Mouse (Mus musculus): ENCODE data around the gene Il1r2. TPM values are rescaled to one million over a fixed set of nuclear protein-coding genes. Genes with fewer than 3 reads are reported as not detected.
A peak's percentile ranks its signal among the peaks of the same experiment; 100 is the strongest.

The Il1r2 gene
- polyA plus RNA-seq, 1 experiment from 2014 or later, result 3.9 TPM

DNA sequence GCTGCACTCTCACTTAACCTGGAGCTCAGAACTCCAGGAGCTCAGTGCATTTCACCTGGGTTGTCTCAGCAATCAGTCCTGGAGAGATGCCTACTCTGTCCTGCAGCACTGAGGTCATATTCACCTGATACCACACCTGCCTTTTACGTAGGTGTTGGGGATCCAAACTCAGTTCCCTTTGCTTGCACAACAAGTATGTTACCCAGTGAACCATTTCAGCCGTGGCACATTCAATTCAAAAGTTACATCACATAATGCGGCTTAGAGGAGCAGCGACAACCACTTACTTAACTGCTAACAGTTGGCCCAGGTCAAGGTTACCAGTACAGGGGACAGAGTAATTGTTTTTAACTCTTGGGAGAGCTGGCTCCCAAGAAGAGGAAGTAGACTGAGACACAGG lies 58.8 kb downstream of the Il1r2 start:
- WGBS, result 68% methylated on average over 4 of the region's 4 CpGs
- no peaks in the 10 kb centered on the region for H3K36me3 ChIP-seq (ENCODE audit: insufficient read depth, low read length)
- H3K9me3 ChIP-seq (ENCODE audit: low read length), result no peaks in the 10 kb centered on the region
- no peak overlapping the region for H3K9ac ChIP-seq (replicated peaks; ENCODE audit: low read depth)
- H3K4me1 ChIP-seq (ENCODE audit: insufficient read depth, low read depth, low read length), result no peaks in the 10 kb centered on the region
- H3K4me2 ChIP-seq (replicated peaks; ENCODE audit: low read depth, low read length), result no peak overlapping the region
- DNase-seq (ENCODE audit: low spot score), result no peak
- no peak for ATAC-seq
- H3K4me3 ChIP-seq (ENCODE audit: low read depth, low read length), result no peak overlapping the region
- H3K27me3 ChIP-seq (replicated peaks; ENCODE audit: insufficient read depth, low read length), result no peaks in the 10 kb centered on the region
- no peak overlapping the region for H3K27ac ChIP-seq (ENCODE audit: low read length)
- no peak for TF ChIP-seq EP300 (IDR thresholded peaks at IDR 0.05)
- TF ChIP-seq CTCF (IDR thresholded peaks at IDR 0.05), result no peak

DNA sequence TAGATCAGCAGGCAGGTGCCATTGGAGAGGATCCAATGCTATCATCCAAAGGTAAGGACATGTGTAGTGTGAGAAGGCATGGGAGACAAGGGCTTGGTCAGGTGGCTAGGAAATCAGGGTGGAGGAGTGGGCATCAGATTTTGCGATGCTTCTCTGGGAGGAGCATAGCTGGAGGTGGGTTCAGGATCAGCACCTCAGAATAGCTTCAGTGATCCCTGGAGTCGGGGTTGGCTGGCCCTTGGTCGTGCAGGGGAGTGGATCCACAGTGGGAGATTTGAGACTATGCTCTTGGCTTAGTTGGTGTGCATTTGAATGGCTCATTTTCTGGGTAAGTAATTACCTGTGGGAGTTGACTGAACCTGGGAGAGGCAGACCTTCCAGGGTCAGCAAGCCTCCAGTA lies 59.7 kb downstream of the Il1r2 start:
- whole genome bisulfite sequencing, result 62% methylated on average over 3 of the region's 3 CpGs
- no peak overlapping the region for H3K4me2 ChIP-seq (replicated peaks; ENCODE audit: low read depth, low read length)
- no peak overlapping the region for H3K27ac ChIP-seq (ENCODE audit: low read length)
- H3K27me3 ChIP-seq (replicated peaks; ENCODE audit: insufficient read depth, low read length), result no peaks in the 10 kb centered on the region
- DNase-seq (ENCODE audit: low spot score) (no peak), ATAC-seq (no peak)
- H3K9me3 ChIP-seq (ENCODE audit: low read length), result no peaks in the 10 kb centered on the region
- no peak overlapping the region for H3K4me3 ChIP-seq (ENCODE audit: low read depth, low read length)
- H3K4me1 ChIP-seq (ENCODE audit: insufficient read depth, low read depth, low read length), result no peaks in the 10 kb centered on the region
- TF ChIP-seq EP300 (IDR thresholded peaks at IDR 0.05), result no peak
- no peak for TF ChIP-seq CTCF (IDR thresholded peaks at IDR 0.05)
- no peak overlapping the region for H3K9ac ChIP-seq (replicated peaks; ENCODE audit: low read depth)
- no peaks in the 10 kb centered on the region for H3K36me3 ChIP-seq (ENCODE audit: insufficient read depth, low read length)

DNA sequence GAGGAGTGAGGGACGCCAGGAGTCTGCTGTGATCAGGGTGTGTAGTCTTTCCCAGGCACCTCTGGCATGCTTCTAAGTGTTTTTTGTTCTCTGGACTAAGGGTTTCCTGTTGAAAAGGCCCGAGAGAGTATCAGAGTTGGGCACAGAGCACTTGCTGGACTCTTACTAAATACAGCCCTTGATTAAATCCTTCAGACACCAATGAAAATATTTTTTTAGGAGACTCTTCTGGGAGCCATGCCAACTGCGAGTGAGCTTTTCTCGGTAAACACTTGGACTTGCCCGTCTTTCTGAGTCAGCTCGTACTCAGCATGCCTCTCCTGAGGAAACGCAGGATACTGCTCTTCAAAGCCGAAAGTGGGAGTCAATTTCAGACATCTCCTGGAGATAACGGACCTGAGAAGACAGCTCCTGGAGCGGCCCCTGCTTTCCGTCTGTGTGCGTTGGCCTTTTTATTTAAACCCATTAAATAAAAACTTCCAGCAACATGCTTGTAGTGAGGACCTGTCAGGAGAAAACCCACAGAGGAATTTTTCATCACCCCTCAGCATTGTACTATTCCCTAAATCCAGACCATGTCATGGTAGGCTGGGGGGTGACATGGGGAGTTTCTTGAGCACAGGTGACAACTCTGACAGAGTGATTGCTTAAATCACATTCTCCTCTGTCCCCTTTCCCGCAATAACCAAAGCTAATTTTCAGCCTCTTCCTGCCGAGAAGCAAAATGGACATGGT lies 66.1 kb downstream of the Il1r2 start:
- no peak overlapping the region for H3K9ac ChIP-seq (replicated peaks; ENCODE audit: low read depth)
- peak; percentile 95 for DNase-seq (ENCODE audit: low spot score)
- no peaks in the 10 kb centered on the region for H3K9me3 ChIP-seq (ENCODE audit: low read length)
- H3K27me3 ChIP-seq (replicated peaks; ENCODE audit: insufficient read depth, low read length), result no peaks in the 10 kb centered on the region
- H3K4me1 ChIP-seq (ENCODE audit: insufficient read depth, low read depth, low read length), result peaks cover 10% of the 10 kb centered on the region; the same call in 1 of the 2 replicates
- TF ChIP-seq CTCF (IDR thresholded peaks at IDR 0.05) (no peak), EP300 (IDR thresholded peaks at IDR 0.05) (peak; percentile 91)
- no peak overlapping the region for H3K4me3 ChIP-seq (ENCODE audit: low read depth, low read length)
- peak; percentile 98 for ATAC-seq
- 21% methylated on average over 14 of the region's 14 CpGs for WGBS
- H3K4me2 ChIP-seq (replicated peaks; ENCODE audit: low read depth, low read length), result peak overlapping the region; percentile 23; the same call in 1 of the 2 replicates
- H3K27ac ChIP-seq (ENCODE audit: low read length), result peak overlapping the region; percentile 43; the same call in 1 of the 2 replicates
- no peaks in the 10 kb centered on the region for H3K36me3 ChIP-seq (ENCODE audit: insufficient read depth, low read length)

DNA sequence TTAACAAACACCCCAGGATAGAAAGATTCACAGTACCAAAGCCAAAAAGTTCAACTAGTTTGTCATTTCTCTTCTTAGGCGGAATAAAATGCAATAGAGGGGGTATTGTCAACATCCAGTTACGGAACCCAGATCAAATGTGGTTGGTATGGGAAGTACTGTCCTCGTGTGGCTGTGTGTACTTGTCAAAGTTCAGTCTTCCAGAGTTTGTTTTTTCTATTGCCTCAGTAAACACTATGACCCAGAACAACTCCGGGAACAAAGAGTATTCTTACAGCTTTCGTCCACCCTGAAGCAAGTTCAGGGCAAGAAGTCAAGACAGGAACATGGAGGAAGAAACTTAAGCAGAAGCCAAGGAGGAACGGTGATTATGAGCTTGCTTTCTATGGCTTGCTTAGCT lies 82.2 kb downstream of the Il1r2 start:
- no peak for DNase-seq (ENCODE audit: low spot score)
- TF ChIP-seq CTCF (IDR thresholded peaks at IDR 0.05) (no peak), EP300 (IDR thresholded peaks at IDR 0.05) (no peak)
- Histone ChIP-seq H3K9me3 (ENCODE audit: low read length) (no peaks in the 10 kb centered on the region), H3K4me3 (ENCODE audit: low read depth, low read length) (no peak overlapping the region), H3K9ac (replicated peaks; ENCODE audit: low read depth) (no peak overlapping the region), H3K27ac (ENCODE audit: low read length) (no peak overlapping the region), H3K36me3 (ENCODE audit: insufficient read depth, low read length) (no peaks in the 10 kb centered on the region), H3K4me1 (ENCODE audit: insufficient read depth, low read depth, low read length) (no peaks in the 10 kb centered on the region), H3K4me2 (replicated peaks; ENCODE audit: low read depth, low read length) (no peak overlapping the region), H3K27me3 (replicated peaks; ENCODE audit: insufficient read depth, low read length) (no peaks in the 10 kb centered on the region)
- WGBS, result 65% methylated on average over 6 of the region's 6 CpGs
- ATAC-seq, result no peak

DNA sequence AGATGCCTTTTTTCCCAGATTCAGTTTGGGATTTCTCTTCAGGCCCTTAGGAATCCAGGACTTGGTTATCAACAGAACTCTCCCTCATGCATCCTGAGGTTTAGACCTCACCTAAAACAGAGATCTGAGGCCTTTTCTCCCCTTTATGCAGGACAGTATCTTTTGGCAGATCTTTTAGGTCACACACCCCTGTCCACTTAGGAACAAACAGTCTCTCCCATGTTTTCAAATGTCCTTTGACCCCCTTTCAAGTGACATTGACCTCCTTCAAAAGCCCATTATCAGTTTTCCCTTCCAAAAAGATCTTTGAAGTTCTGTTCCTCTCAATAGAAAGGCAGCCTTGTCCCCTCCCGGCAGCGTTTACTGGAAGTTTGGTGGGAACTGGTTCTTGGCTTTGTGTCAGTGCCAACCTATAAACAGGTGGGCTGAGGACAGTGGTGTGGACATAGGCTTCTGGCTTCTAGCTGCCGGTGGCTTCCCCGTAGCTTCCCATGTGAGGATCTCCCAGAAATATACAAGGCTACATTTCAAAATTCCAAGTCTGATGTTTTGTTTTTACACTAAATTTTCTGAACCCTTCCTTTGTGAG lies 89.5 kb downstream of the Il1r2 start:
- no peaks in the 10 kb centered on the region for H3K4me1 ChIP-seq (ENCODE audit: insufficient read depth, low read depth, low read length)
- no peak for DNase-seq (ENCODE audit: low spot score)
- H3K4me3 ChIP-seq (ENCODE audit: low read depth, low read length), result no peak overlapping the region
- no peaks in the 10 kb centered on the region for H3K36me3 ChIP-seq (ENCODE audit: insufficient read depth, low read length)
- TF ChIP-seq CTCF (IDR thresholded peaks at IDR 0.05), result no peak
- TF ChIP-seq EP300 (IDR thresholded peaks at IDR 0.05), result no peak
- H3K4me2 ChIP-seq (replicated peaks; ENCODE audit: low read depth, low read length), result no peak overlapping the region
- no peaks in the 10 kb centered on the region for H3K9me3 ChIP-seq (ENCODE audit: low read length)
- 64% methylated on average over 4 of the region's 4 CpGs for WGBS
- H3K9ac ChIP-seq (replicated peaks; ENCODE audit: low read depth), result no peak overlapping the region
- H3K27me3 ChIP-seq (replicated peaks; ENCODE audit: insufficient read depth, low read length), result no peaks in the 10 kb centered on the region
- no peak for ATAC-seq
- no peak overlapping the region for H3K27ac ChIP-seq (ENCODE audit: low read length)

DNA sequence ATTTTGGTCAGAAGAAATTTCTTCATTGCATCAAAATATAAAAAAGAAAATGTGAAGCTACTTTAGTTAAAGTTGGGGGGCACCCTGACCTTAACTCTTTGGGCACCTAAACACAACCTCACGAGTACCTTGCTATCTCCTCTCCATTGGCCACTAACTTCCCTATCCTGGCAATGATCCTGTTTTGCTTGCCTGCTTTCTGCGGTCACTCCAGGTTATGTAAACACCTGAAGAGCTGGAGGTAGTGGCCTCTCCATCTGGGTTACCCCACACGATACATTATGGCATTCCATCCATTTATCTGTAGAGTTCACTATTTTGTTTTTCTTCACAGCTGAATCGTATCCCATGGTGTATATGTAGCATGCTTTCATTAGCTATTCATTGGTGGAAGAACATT lies 90.5 kb downstream of the Il1r2 start:
- WGBS, result 66% methylated on average over 4 of the region's 4 CpGs
- Histone ChIP-seq H3K4me3 (ENCODE audit: low read depth, low read length) (no peak overlapping the region), H3K4me1 (ENCODE audit: insufficient read depth, low read depth, low read length) (no peaks in the 10 kb centered on the region), H3K4me2 (replicated peaks; ENCODE audit: low read depth, low read length) (no peak overlapping the region), H3K9me3 (ENCODE audit: low read length) (no peaks in the 10 kb centered on the region), H3K9ac (replicated peaks; ENCODE audit: low read depth) (no peak overlapping the region), H3K27ac (ENCODE audit: low read length) (no peak overlapping the region), H3K36me3 (ENCODE audit: insufficient read depth, low read length) (no peaks in the 10 kb centered on the region), H3K27me3 (replicated peaks; ENCODE audit: insufficient read depth, low read length) (no peaks in the 10 kb centered on the region)
- no peak for DNase-seq (ENCODE audit: low spot score)
- no peak for TF ChIP-seq EP300 (IDR thresholded peaks at IDR 0.05)
- TF ChIP-seq CTCF (IDR thresholded peaks at IDR 0.05), result no peak
- ATAC-seq, result no peak
